Mouse (Mus musculus): ENCODE measurements around the gene Mmp8. TPM values are rescaled to one million over a fixed set of nuclear protein-coding genes. Genes with fewer than 3 reads are reported as not detected.

The Mmp8 gene
- under 1 TPM in 1 of 2 experiments, not detected in 1; 0.23 TPM for total RNA-seq (2021)
- long read RNA-seq, experiment 1 = 0 reads
- long read RNA-seq, experiment 2 = 0 reads

DNA sequence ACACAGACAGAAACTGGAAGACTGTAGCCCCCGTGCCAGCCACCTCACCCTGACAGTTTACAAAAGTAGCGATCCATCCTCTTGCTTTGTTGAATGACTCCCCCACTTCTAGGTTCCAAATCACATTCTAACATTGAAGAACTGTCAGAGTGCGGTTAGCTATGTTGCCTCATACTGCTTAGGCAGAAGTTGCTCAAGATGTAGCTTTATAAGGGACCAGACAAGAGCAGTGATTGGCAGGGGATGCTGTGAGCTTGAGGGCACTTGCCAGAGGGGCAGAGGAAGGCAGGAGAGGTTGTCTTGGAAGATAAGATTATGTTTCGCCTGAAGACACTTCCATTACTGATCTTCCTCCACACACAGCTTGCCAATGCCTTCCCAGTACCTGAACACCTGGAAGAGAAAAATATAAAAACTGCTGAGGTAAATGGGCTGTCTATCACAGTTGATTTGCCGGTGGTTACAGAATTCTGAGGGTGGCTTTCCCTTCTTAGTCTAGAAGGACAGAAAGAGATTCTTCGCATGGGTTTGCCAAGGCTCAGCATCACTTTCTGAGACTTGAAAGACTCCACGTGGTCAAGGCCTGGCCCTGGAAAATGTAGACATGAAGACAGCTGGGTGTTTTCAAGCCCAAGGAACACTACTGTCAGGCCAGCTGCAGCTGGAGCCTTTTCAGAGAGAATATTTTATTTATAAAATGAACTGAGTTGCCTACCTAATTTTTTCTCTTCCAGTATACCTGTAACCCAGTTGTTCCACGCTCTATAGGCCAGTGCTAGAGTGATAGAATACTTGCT lies at the start of gene Mmp8:
Mmp8 (plus strand) TSS at position 236 of the 797 bp plus-strand sequence.
- DNase-seq (ENCODE audit: low spot score in 2 of 2) = no peak

DNA sequence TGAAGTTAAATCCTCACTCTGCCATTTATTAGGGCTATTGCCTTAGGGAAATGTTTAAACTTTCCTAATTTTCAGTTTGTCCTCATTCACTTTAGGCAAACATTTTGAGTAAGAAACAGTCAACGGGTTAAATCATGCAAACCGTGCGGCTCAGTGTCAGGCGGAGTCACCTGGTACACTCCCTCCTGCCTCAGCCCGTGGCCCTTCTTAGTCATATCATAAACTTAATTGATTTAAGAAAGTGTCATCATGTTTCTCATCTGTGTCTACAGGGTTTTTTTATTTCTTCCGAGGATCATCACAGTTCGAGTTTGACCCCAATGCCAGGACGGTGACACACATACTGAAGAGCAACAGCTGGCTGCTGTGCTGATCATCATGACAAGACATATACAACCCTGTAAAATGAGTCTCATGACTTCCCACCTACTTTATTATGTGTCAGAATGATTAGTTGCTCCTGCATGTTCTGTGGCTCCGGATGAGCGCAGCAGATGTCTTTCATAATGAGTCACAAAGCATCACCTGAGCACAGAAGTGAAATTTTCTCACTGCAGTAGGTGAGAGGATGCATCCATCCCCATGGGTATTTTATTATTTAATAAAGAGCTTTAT lies 48.5 kb upstream of the Mmp8 start:
- no peak for DNase-seq (ENCODE audit: low spot score in 2 of 2)

DNA sequence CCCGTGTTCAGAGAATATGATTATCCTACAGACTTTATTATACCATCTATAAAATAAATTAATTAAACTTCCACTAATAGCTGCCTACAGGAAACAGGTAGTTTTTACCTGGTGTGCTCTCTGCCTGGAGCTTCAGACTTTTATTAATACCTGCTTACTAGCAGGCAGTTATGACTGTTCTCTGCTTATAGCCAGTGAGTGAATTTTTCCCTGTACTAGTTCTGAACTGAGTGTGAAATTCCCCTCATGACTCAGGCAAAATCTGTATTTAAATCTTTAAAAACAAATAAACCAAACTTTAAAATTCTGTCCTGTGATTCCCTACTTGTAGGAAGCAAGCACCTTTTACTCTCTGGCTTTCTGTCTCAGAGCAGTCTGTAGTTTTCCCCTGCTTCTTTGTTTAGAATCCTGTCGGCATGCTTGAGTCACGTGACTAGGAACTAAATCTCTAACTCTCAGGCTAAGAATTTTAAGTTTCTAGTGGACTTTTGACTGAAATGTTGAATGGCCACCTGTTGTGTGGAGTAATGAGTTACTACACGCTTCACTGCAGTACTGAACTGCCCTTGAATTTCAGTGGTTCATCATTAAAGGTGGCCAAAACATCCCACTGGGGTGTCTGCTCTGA lies 40.2 kb upstream of the Mmp8 start:
- DNase-seq (ENCODE audit: low spot score in 2 of 2) = no peak

DNA sequence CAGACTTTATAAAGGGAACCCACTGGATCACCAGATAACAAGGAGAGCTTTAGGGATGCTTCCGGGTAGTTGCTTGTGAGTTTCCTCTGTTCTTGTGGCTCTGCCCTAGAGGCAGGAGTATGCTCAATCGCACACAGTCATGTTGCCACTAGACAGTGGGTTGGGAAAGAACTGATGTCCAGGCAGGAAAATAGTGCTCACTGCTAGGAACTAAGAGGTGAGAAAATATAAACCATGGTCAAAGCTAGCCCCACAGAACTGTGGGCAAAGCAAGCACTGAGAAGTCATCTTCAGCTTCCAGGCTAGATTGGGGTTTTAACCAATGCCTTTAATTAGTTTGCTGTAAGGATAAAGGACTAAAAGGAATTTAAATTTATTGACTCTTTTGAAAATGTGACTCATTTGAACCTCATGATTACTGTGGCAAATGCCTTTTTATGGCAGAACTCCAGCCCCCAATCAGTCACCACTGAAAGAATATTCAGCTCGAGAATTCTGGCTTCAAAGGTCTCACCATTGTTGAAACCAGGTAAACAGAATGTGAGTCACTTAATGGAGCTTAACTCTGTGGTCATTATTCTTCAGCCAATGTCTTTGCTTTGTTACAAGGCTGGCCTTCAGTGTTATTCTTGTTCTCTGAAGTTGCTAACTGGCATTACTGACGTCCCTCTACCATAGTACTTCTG lies 31.9 kb upstream of the Mmp8 start:
- no peak for DNase-seq (ENCODE audit: low spot score in 2 of 2)

DNA sequence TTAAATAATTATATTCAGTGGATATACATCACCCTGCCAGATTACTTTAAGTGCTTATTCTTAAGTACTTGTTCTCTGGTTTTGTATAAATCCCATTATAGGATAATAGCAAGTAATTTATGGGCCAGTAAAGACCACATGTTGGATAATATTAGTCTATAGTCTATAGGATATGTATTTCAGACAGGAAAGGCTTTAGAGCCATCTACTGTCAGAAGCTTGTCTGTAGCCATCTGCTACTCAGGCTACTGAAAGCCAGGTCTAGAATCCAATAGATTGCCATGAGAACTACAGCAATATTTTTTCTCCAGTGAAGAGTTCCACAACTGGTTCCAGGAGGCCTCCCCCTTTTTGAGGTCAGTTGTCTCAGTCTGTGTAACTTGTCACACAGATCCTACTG lies 15.5 kb upstream of the Mmp8 start:
- DNase-seq (ENCODE audit: low spot score in 2 of 2) = no peak

DNA sequence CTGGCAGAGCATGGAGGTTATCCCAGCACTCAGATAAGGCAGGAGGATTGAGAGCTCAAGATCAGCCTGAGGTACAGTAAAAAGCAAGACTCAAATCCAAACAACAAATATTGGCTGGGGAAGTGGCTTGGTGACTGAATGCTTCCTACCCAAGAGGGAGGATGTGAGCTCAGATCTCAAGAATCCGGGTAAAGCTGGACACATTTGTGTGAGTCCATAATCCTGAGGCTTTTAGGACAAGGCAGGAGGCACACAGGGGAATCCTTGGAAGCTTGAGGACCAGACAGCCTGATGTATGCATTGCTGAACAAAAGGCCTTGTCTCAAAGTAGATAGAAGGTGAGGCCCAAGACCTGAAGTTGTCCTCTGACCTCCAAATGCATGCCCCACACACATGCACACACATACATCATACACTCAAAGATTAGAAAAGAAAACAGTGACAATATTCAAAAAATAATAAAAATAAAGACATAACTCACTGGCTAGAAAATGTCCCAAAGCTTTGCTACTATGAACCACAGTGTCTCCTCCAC lies 13.3 kb upstream of the Mmp8 start:
- DNase-seq (ENCODE audit: low spot score in 2 of 2) = no peak

DNA sequence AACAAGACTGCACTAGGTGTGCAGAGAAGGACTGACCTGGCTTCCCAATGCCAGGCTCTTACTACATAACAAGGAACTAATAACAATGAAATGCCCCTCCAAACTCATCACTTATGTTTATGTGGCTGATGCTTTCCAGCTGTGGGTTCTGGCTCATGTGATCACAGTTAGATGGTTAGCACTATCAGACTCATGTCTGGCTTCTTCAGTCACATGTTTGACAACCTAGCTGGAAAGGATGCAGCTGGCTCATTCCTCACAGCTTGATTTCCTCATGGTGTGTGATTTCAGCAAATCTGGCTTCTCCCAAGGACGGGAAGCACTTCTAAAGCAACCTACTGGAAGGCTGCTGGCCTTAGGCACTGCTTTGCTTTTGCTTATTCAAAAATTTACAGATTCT lies 12.8 kb upstream of the Mmp8 start:
- DNase-seq (ENCODE audit: low spot score in 2 of 2) = no peak

DNA sequence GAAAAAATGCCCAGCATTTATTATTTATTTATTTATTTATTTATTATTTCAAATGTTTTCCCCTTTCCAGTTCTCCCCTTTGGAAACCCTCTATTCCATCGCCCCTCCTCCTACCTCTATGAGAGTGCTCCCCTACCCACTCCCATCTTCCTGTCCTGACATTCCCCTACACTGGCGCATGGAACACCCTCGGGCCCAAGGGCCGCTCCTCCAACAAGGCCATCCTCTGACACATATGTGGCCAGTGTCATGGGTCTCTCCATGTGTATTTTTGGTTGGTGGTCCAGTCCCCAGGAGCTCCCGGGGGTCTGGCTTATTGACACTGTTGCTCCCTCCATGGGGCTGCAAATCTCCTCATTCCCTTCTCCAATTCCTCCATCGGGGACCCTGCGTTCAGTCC lies 12.3 kb upstream of the Mmp8 start:
- DNase-seq (ENCODE audit: low spot score in 2 of 2) = no peak

DNA sequence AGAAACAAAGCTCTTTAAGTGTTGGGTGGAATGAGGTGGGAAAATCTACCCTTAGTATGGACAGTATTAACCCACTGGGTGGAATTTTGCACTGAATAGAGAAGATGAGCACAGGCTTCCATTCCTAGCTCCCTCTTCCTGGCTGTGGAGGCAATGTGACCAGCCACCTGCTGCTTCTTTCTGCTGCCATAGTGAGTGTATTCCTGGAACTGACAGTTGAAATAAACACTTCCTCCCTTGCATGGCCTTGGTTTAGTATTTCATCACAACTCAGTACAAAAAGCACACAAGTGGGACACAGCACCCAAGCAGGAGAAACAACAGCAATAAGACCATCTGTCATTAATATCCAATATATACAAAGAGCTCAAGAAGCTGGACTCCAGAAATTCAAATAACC lies 6.3 kb upstream of the Mmp8 start:
- no peak for DNase-seq (ENCODE audit: low spot score in 2 of 2)

DNA sequence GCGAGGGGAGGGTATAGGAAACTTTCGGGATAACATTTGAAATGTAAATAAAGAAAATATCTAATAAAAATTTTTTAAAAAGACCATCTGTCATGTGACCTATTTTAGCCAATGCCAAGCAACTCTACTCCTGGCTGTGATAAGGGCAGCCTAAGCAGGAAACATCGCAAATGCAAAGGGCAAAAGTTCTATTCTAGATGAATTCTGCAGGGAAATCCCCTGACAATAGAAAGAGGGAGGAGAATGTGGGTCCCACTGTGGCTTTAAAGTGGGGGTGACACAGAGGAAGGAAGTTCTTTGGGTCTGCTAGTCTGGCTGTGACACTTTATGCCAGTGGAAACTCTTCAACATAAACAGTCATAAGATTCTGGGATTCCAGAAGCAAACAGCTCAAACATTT lies 4.7 kb upstream of the Mmp8 start:
- no peak for DNase-seq (ENCODE audit: low spot score in 2 of 2)

DNA sequence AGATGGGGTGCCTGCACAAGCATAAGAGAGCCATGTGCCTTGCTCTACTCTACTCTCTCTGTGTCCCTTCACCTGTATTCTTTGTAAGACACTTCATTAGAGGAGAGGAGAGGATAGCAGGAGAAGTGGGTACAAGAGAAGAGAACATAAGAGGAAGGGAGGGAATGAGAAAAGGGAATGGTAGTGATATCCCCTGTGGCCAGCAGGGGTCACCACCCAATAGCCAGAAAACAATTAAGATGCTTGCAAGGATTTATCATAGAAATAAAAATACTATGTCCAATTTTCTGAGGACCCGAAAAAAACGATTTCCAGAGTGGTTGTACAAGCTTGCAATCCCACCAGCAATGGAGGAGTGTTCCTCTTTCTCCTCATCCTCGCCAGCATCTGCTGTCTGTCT lies 3.9 kb upstream of the Mmp8 start:
- peak; percentile 12 to 31 for DNase-seq (ENCODE audit: low spot score in 2 of 2)

DNA sequence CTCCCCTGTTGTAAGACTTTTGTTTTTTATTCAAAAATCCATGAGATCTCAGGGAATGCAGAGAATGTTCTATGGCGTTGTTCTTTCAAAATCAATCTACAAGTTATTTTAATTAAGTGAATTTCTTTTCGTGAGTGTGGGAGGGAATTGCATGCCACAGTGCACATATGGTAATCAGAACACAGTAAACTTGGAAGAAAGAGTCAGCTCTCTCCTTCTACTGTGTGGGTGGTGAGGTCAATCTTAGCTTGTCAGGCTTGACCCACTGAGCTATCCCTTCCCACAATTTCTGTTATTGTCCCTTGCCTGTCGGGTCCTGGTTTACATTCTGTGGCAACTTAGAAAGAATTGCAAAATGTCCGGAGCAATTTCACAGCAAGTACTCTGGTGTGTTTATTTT lies 1.8 kb downstream of the Mmp8 start:
- DNase-seq (ENCODE audit: low spot score in 2 of 2) = no peak

DNA sequence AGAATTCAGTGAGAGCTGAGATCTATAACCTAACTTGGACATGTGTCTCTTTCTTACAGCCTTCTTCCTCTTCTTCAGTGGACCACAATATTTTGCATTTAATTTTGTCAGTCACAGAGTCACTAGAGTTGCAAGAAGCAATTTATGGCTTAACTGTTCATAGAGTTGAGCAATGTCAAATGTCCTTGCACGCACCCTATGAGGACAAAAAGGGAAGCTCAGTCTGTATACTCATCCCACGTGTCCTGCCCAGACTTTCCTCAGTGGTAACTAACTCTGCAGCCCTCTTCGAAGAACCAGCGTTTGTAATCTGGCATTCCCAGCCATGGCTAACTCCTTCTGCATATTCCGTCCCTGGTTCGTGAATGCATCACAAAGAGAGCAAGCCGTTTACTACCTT lies 9.1 kb downstream of the Mmp8 start:
- DNase-seq (ENCODE audit: low spot score in 2 of 2) = no peak

DNA sequence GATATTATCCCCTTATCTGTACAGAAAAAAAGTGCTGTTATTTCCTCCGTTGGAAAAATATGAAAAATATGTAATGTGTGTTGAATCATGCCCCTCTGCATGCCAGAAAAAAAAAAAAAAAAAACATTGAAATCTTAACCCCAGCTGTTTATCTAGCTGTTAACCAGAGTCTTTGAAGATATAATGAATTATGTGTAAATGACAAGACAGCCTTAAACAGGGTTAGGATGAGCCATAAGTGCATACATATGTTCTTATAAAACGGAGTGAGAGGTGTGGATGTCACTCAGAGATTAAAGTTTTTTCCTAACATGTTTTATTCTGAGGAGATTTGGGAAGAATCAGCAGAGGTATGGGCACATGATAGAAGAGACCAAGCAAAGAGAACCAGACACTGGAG lies 9.7 kb downstream of the Mmp8 start:
- DNase-seq (ENCODE audit: low spot score in 2 of 2) = no peak

DNA sequence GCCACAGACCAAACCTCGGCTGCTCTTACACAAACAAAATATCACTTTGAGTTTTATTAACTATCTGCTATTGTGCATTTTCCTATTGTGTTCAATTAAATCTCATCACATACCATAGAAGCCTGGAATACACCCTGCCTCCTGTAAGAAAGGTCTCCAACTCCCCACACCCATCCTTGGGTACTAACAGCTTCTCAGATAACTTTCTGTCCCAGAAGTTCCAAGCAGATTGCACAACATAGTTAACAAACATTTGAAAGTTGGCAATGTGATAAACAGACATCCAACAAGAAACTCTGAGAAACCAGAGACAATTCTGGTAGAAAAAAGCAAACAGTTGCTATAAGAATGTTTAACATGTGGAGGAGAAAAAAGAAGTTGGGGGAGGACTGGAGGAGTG lies 12.2 kb downstream of the Mmp8 start:
- no peak for DNase-seq (ENCODE audit: low spot score in 2 of 2)

DNA sequence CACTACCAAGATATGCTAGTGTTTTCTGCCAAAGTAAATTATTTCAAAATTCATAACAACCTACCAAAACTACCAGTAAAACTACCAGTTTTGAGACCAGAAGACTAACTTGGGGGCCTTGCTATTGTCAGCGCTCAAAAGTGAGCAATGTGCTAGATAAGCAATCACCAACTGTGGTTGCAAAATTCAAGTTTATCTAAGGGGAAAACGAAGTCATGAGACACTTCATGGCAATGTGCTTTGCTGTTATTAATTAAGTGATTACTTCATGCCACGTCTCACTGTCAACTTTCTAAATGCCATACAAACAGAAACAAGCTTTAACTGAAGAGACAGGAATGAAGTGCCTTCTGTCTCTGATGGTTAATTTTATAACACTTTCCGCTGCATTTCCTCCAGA lies 12.9 kb downstream of the Mmp8 start, which contains the start of gene Mmp27:
Mmp27 (plus strand) TSS at position 235 of the 400 bp plus-strand sequence.
- no peak for DNase-seq (ENCODE audit: low spot score in 2 of 2)

DNA sequence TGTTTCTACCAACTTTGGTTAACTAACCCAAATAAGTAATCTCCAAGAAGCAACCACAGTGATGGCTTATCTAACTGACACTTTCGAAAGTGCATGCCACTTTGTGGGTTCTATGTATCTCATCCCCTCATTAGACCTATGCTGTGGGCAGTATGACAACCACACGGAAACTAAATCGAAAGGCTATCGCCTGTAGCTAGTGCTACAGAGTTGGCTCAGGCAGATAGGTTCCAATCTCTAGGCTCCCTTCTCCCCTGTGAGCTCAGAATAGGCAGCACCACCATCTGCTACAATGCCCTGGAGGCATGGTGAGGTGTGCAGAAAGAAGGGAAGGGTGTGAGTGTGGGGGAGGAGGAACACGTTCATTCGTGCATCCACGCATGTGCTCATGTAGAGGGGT lies 13.9 kb downstream of the Mmp8 start:
- no peak for DNase-seq (ENCODE audit: low spot score in 2 of 2)

DNA sequence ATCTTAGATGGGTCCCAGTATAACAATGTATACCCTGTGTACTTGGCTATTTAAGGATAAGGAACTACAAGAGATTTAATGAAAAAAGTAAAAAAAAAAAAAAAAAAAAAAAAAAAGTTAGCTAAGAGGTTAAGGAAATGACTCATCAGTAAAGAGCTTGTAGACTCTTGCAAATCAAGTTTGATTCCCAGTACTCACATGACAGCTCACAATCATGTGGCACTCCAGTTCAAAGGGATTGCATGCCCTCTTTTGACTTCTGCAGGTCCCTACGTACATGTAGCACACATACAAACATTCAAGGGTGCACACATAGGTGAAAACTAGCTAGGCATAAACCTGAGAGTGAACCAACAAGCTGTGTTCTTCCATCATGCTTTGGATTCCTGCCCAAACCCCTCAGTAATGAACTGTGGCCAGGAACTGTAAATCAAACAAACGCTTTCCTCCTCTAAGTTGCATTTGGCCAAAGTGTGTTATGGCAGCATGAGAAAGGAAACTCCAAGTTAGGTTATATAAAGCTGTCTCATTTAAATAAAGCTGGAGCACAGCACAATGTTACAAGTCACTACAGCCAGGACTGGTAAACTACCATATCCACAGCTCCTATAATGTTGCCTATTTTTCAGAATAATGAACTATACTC lies 14.5 kb downstream of the Mmp8 start:
- DNase-seq (ENCODE audit: low spot score in 2 of 2) = no peak

DNA sequence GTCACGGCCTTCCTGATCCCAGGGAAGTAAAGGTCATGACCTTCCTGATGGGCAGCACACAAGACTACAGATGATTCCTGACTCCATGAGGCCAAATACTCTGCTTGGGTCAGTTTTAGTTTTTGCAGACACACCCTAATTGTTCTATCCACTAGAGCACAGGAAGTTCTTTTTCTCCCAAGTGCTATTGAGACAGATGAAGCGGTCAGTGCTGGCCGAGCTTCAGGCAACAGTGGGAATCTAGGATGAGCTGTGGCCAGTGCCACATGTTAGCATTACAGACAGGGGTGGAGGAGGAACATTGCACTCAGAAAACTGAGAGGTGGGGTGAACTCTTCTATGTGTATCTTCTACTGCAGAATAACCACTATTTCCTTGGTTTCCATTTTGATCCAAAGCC lies 17.3 kb downstream of the Mmp8 start:
- no peak for DNase-seq (ENCODE audit: low spot score in 2 of 2)

DNA sequence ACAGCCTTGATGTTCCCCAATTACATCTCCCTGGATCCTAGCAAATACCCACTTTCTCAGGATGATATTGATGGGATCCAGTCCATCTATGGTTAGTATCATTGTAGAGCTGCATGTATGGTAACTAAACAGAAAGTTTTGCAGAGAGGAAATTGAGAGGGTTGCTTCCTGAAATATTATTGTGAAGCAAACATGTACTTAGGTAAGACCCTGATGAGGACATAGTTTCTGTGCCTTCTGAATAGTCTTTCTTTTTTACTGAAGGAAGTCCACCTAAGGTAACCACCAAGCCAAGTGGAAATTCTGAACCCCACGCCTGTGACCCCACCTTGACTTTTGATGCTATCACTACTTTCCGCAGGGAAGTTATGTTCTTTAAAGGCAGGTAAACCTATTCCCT lies 19.1 kb downstream of the Mmp8 start:
- no peak for DNase-seq (ENCODE audit: low spot score in 2 of 2)

DNA sequence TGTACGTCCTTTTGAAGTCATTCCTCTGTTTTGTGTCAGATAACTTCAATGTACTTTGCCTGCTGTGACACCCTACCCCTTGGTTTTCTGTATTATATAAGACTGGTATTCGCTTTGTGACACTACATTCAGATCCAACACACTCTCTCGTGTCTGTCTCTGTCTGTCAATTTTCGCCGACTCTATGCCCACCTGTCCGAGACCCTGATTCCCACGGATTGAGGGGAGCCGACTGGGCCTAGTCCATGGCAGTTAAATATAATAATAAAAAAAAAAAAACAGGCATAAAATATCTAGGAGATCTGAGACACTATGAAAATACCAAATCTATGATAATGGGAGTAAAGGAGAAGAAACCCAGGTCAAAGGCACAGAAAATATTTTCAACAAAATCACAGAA lies 31.8 kb downstream of the Mmp8 start:
- DNase-seq (ENCODE audit: low spot score in 2 of 2) = no peak

Data from adrenal gland, adult 18-20 months (tissue).